Mouse (Mus musculus): ENCODE measurements around the gene Cd101. TPM values are rescaled to one million over a fixed set of nuclear protein-coding genes. Genes with fewer than 3 reads are reported as not detected.

Cd101 gene
- polyA plus RNA-seq, 1 experiment, result 0.01 TPM

DNA sequence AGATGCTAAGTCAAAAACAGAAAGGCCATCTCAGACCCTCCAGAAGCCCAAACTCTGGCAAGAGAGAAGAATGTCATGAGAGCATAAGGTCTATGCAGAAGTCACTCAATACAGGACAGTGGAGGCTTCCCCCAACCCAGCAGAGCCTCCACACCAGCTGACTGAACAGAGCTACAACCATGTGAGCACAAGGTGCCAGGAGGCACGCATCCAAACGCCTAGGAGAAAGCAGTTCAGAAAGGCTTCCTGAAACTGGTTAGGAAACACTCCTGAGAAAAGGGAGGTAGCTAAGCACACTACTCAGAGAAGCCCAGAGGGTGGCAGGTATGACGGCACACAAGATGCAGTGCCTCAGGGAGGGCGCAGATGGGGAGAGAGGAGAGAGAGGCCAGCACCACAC is 77.8 kb downstream of the Cd101 start:
- Histone ChIP-seq H3K36me3 (ENCODE audit: control insufficient read depth, insufficient read depth) (peaks cover 69% of the 10 kb centered on the region), H3K79me3 (ENCODE audit: low read depth) (no peaks in the 10 kb centered on the region), H3ac (ENCODE audit: control insufficient read depth, insufficient read length, low read depth) (no peak overlapping the region), H3K4me3 (ENCODE audit: insufficient read depth, poor library complexity, severe bottlenecking) (no peak overlapping the region), H3K79me2 (ENCODE audit: control insufficient read depth, insufficient read depth) (no peaks in the 10 kb centered on the region), H3K27me3 (ENCODE audit: control insufficient read depth, insufficient read depth, insufficient read length) (no peaks in the 10 kb centered on the region)
- TF ChIP-seq MYOD1 (IDR thresholded peaks at IDR 0.05; ENCODE audit: control insufficient read depth, insufficient read length, low read depth) (no peak), CTCF (IDR thresholded peaks at IDR 0.05; ENCODE audit: control insufficient read depth, insufficient read depth, insufficient read length) (no peak), USF1 (IDR thresholded peaks at IDR 0.05; ENCODE audit: low read depth) (no peak), MAX (IDR thresholded peaks at IDR 0.05) (no peak), FOSL1 (IDR thresholded peaks at IDR 0.05; ENCODE audit: insufficient read depth, low read length, poor library complexity, severe bottlenecking) (no peak), CEBPB (IDR thresholded peaks at IDR 0.05; ENCODE audit: low read depth) (no peak), MYOG (IDR thresholded peaks at IDR 0.05; ENCODE audit: control insufficient read depth, extremely low read depth, insufficient read length) (no peak)

GRCm38 (mm10) chr3:100947286-100947685 is 82.1 kb downstream of the Cd101 start:
- Histone ChIP-seq H3K79me3 (ENCODE audit: low read depth) (no peaks in the 10 kb centered on the region), H3K4me3 (ENCODE audit: insufficient read depth, poor library complexity, severe bottlenecking) (no peak overlapping the region), H3ac (ENCODE audit: control insufficient read depth, insufficient read length, low read depth) (no peak overlapping the region), H3K36me3 (ENCODE audit: control insufficient read depth, insufficient read depth) (peaks cover 68% of the 10 kb centered on the region), H3K79me2 (ENCODE audit: control insufficient read depth, insufficient read depth) (no peaks in the 10 kb centered on the region), H3K27me3 (ENCODE audit: control insufficient read depth, insufficient read depth, insufficient read length) (no peaks in the 10 kb centered on the region)
- TF ChIP-seq CTCF (IDR thresholded peaks at IDR 0.05; ENCODE audit: control insufficient read depth, insufficient read depth, insufficient read length), result no peak
- no peak for TF ChIP-seq CEBPB (IDR thresholded peaks at IDR 0.05; ENCODE audit: low read depth)
- TF ChIP-seq FOSL1 (IDR thresholded peaks at IDR 0.05; ENCODE audit: insufficient read depth, low read length, poor library complexity, severe bottlenecking), result no peak
- no peak for TF ChIP-seq MYOG (IDR thresholded peaks at IDR 0.05; ENCODE audit: control insufficient read depth, extremely low read depth, insufficient read length)
- TF ChIP-seq MYOD1 (IDR thresholded peaks at IDR 0.05; ENCODE audit: control insufficient read depth, insufficient read length, low read depth), result no peak
- no peak for TF ChIP-seq MAX (IDR thresholded peaks at IDR 0.05)
- no peak for TF ChIP-seq USF1 (IDR thresholded peaks at IDR 0.05; ENCODE audit: low read depth)

Other genes with a start within 250 kb of the Cd101 start
- 0.01 TPM for gene Vtcn1, start 204.1 kb downstream of the Cd101 start, polyA plus RNA-seq (2012; fragmentation: generic; extraction: Trizol)
- gene Trim45, start 107.4 kb downstream of the Cd101 start, polyA plus RNA-seq (2012; fragmentation: generic; extraction: Trizol), result 3.6 TPM
- gene Ttf2, start 59.9 kb downstream of the Cd101 start, polyA plus RNA-seq (2012; fragmentation: generic; extraction: Trizol), result 10.2 TPM
- gene Ptgfrn, start 80.7 kb upstream of the Cd101 start, polyA plus RNA-seq (2012; fragmentation: generic; extraction: Trizol), result 42.8 TPM